Mouse (Mus musculus) forelimb bud, embryonic 11.5 days (tissue): ENCODE data around the gene Plce1.
"Not testable (repeated sequence)": the region's sequence is repeated elsewhere in the genome, so short reads cannot be mapped to it uniquely, and the experiment has no call there.

ENCODE experiments used
- DNase-seq: peaks from one replicate; pipeline ENCODE4 v3.0.0-alpha.2; 2012; ENCODE audit warnings: low read depth, low spot score

Gene Plce1

DNA sequence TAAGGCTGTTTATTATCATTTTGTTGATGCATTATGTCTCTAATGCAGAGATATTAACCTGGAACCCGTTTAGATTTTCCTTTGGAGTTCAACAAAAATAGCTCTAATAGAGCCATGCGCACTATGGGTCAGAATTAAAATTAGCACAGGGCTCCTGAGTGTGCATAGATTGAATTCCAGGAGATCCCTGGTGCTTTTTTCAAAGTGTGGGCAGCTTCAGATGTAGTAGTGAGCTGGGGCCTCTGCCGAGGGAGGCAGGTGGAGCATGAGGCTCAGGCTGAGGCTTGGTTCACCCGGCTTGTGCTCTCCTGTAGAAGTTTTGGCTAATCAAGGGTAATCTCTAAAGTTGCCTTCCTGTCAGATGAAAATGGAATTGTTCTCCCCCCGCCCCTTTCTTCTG lies 17.3 kb downstream of the Plce1 start:
- DNase-seq, result no peak

DNA sequence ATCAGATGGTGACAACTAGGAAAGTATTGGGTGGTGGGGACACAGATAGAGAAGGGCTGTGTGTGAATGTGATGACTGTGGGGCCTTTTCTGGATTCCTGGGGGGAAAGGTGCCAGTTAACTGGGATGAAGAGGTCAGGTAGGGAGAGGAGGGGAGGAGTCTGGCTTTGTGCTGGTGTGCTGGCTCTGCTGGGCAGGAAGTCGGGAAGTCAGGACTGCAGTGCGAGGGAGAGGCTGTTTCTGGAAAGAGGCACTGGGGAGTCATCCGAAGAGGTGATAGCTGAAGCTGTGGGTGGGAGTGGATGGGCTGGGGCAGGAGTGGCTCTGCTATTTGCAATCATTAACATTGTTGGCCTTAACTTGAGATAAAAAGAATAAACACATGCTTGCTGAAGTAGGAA lies 23.7 kb downstream of the Plce1 start:
- DNase-seq, result no peak

DNA sequence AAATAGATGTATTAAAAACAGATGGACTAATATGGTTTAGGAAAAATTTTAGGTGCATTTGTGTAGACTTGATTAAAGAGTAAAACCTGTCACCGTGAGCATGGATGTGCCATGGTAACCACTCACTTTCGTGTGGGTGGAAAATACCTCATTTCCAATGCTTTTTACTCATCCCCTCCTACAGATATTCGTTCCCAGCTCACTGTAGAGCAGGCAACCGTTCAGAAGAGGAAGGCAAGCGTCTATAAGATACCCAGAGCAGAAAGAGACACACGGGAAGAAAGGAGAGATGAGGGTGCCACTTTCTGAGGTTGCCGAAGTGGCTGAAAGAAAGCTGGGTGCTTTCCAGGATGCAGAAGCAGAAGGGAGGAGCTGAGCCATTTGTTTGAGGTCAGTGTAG lies 25.2 kb downstream of the Plce1 start:
- DNase-seq, result no peak

DNA sequence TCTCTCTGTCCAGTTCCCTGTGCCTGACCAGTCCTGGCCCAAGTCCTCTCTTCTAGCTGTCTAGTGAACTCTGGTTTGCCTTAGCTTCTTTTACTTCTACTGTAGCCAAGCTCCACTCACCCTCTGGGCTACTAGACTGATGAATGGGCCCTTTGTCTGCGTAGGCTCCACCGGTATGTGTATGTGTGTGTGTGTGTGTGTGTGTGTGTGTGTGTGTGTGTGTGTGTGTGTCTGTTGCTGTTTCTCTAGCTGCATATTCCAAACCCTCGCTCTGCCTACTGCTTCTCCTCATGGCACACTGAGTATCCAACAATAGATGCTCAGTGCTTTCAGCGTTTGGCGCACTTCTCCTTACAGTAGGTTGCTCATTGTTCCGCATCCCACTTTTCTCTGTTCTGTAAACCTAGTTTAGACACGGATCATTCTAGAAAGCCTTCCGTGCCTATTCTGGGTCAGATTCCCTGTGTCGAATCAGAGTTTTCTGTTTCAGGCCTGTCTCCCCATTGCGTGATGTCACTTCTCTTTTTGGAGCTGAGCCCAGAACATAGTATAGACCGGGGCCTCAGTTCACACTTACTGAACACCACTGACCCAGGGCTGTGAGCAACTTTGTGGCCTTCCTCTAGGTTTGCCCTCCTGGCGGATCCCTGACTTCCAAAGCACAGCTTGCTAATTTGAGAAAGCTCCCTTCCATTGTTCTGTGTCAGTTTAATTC lies 26.5 kb downstream of the Plce1 start:
- peak; percentile 30 for DNase-seq

DNA sequence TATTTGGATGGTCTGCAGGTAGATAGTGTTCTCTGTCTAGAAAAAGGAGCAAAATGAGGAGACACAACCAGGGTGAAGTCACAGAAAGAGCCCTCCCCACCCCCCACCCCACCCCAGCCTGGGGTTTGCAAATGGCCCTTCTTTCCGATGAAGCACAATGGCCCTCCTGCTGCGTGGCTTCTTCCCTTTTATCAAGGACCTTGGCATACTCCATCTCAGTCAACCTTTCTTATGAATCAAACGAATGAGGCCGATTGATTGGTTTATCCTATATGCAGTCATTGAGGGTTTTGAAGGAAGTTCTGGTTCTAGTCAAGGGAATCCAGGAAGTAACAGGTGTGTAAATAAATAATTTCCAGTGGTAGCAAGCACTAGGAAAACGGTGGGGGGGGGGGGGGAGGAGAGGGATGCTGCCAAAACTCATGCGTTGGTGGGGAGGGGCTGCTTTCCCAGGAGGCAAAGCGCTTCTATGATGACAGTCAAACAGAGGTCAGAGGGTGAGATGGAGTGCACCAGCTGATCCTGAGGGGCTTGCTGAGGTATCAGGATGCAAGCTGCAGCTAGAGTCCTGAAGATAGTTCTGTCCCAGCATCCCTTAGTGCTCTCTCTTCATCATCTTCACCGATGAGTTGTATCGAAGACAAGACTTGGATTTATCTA lies 27.2 kb downstream of the Plce1 start:
- DNase-seq, result no peak

DNA sequence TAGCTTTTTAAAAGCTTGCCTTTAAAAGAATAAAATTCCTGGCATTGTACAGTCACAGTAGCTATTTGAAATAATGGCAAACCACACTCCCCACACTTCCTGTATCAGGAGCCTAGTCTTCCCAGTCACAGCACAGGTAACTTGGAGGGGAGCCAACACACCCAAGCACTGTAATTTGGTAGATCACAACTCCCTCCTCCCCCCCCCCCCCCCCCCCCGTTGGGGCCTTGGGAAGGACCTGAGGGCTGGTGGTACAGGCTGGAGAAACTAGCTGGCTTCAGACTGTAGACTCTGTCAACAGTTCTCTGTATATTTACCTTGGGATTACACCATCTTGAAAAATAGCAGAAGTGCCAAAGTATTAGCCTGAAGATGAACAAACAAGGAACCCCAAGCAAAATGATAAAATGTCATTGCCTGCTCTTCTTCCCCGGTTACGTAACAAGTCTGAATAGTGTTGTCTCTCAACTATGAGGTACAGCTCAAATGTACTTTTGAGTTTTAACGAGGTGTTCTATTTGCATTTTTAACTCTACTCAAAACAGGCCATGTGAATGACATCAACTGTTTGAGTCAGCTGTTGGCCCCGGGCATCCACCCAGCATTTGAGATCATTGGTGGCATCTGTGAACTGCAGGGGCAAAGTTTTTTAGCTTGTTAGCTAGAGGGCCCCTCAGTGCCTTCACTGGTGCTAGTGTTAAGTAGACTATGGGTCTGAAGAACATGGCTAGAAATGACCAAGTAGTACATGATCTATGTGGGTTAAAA lies 33.7 kb downstream of the Plce1 start:
- DNase-seq, result no peak

DNA sequence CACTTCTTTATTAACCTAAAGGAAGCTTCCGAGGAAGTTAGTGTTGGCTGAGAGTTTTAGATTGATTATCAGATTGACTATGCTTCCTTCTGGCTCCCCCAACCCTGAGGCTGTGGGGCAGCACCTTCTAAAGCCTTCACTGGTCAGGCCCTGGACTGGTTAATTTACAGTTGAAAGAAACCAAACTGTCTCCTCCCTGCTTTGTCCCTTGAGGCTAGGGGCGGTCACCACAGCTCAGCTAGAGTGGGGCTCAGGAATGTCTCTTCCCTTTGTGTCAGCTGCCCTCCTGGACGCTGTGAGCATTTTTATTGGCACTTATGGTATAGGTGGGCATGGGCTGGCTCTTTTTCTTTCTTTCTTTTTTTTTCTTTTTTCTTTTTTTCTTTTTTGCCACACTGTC lies 45.9 kb downstream of the Plce1 start:
- no peak for DNase-seq

DNA sequence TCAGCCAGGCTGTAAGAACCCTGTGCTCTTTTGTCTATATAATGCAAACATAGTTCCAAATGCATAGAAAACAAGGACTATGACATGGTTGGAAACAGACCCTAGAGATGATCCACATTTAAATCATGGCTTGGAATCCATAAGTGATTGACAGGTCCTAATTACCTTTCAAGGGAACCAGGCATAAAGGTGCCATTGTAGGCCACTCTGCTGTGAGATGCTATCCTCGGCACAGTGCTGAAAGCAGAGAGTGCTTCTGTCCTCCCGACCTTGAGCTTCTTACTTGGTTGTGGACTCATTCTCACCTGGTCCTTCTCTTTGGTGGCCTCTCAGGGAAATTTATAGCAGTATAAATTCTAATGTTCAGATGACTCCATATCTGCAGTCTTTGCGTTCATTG lies 46.6 kb downstream of the Plce1 start:
- DNase-seq, result no peak

DNA sequence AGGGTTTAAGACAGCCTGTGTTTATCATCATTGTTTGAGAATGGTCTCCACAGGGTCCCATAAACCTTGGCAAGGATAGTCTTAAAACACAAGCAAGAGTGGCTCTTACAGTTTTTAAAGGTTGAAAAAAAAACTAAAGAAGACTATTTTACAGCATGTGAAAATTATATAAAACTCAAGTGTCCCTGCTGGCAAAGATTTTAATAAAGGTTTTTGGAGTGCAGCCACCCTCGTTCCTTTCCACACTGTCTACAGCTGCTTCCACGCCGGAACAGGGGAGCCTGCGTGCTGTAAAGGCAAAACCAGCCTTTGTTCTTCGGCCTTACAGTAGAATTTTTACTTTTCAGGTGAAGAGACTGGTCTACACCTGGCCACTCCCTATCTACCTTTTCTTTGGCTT lies 52.3 kb downstream of the Plce1 start:
- no peak for DNase-seq

DNA sequence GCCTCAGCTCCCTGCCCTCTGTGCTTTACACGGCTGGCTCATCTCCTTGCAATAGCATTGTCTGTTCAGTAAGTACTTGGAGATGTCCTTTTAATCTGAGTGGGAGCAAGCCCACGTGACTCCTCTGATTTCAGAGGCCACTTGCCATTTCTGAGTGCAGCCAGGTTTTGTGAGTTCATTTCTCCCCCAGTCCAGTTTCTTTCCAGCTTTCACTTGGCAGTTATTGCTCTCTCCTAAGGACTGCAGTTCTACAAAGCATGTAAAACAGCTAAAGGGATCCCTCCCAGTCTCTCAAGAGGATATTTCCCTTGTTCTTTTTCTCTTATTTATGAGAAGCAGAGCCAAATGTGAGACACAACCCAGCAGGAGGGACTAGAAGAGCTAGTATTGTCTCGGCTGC lies 58.4 kb downstream of the Plce1 start:
- DNase-seq, result no peak

DNA sequence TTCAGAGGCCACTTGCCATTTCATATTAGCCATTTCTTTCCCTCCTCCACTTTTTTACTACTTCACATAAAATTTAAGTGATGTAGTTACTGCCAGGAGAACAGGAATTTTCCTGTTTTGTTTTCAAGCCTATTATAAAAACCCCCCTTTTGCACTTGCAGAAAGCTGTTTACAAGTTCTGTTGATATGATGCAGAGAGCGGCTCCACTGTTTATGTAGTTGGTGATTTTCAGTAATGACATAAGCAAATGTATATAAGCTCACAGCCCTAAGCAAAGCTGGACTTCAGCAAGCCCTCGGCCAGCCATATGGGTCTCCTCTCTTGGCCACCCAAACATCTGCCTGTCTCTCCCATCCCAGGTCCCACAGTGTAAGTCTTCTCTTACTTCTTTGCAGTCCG lies 59.6 kb downstream of the Plce1 start:
- no peak for DNase-seq

DNA sequence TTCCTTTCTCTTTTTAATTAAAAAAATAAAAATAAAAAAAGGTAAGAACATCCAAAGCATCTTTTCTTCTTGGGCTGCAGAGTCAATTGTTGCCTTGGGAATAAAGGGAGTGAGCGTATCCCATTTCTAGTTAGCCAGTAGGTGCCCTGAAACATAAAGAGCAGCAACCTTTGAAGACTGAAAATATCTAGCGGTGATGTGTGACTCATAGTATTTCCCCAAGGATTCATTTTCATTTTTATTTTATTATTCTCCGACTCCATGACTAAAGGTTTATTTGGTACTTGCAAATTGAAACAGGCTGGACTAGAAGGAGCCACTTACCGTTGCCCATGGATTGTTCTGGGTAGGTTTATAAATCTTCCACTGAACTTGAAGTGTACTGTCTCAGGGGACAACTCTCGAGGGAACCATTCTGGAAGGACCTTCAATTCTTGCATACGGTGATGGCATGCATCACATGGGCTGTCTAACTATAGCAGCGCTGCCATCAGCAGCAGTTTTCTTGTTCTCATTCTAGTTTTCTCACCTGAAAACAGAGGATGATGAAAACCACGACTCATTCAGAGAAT lies 68.7 kb downstream of the Plce1 start:
- DNase-seq, result no peak

DNA sequence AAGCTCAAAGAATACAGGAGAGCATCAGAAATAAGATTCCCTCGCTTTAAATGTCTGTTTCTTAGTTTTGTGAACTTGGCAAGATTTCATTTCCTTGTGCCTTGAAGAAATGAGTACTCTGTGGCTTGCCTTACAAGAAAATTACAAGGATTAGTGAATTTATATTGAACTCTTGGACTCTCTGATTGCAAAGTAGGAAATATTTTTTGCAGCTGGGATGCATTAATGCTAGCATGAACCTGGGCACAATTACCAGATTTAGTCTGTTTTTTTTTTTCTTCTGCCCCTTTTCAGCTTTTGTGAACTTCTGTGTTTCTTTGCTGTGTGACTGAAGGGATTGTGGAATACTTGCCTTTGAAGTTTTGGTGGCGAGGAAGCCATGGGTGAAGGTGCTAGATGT lies 72.6 kb downstream of the Plce1 start:
- no peak for DNase-seq

DNA sequence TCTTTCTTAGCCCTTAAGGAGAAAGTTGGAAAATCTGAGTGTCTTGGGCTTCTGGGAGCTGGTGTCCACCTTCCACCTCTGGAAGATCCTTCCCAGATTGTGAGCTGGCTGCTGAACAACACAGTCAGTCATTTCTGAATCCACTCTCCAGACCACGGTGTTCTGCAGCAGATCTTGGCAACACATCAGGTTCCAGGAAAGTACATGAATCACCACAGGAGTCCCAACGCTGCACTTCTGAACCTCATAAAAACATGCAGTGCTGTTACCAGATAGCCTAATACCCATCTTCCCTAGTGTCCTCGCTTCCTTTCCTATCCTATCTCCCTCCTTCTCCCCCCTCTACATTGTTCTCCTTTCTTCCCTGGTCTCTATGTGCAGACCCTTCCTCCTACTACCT lies 74.5 kb downstream of the Plce1 start:
- no peak for DNase-seq

DNA sequence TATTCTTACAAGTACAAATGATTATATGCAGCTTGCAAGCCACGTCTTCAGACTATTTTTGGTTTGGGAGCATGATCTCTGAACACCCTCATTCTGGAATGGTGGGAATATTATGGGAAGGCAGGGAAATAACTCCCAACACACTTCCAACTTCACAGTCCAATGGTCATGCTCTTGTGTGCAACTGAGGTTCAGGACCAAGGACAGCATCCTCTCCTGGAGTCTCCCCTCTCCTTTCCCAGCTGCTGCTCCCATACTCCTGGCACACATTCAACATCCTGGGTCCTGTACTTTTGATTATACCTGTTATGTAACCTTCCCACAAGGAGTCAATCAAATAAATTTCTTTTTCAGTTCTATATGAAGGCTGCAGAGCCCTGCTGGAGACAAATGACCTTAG lies 77.9 kb downstream of the Plce1 start:
- peak; percentile 82 for DNase-seq

DNA sequence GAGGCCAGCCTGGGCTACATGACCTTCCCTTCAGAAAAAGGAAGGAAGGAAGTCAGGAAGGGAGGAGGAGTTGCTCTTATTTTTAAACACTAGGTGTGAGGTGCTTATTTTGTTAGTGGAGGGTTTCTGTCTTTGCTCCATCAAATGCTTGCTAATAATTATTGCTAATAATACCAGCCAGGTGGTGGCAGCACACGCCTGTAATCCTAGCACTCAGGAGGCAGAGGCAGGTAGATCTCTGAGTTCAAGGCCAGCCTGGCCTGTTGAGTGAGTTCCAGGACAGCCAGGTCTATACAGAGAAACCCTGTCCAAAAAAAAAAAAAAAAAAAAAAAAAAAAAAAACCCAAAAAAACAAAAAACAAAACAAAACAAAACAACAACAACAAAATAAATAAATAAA lies 81.0 kb downstream of the Plce1 start:
- DNase-seq, result not testable (repeated sequence)

DNA sequence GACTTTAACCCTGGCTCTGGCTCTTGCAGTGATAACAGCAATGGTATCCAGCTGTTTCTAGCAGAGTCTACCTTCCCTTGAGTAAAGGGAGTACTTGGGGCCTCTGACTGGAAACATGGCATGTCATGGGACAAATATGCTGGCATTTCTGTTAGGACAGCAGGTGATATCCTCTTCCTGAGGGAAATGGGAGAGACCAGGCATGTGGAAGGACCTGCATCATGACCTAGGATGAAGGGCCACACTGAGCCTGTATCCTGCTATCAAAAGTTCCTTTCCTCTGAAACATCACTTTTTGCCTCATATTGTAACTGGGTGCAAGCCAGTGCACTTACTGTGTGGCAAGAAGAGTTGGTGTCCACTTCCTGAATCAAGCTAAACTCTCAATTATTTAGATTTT lies 85.2 kb downstream of the Plce1 start:
- no peak for DNase-seq

DNA sequence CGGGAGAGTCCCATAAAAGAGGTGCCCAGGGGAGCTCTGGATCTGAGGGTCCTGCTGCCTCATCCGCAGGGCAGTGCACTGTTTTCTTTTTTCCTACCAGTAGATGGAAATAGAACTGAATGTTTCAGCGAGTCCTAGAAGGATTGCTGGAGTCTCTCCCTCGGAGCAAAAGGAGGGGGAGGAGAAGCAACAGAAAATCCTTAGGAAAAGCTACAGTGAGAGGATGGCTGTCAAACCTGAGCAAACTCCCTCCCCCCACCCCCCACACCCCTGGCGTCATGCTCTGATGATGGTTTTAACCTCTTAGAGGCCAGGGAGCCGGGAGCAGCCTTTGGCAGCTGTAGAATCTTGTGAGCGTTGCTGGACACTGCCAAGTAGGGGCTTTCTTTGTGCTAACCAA lies 85.8 kb downstream of the Plce1 start:
- DNase-seq, result no peak

DNA sequence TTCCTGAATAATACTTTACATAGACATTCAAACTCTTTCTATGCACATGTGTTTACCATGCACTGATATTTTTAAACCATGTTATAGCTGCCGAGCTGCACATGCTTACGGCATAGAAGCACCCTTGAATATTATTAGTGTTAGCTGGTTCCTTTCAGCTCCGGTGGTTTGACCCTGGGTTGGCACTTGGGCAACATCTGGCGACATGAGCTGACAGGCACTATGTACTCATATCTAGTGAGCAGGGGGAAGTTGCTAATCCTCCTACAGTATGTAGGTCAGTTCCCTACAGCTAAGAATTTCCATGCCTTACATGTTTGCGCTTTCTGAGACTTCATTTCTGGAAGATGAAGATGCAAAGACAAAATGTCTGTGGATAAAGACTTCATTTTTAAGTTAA lies 86.4 kb downstream of the Plce1 start:
- DNase-seq, result no peak

DNA sequence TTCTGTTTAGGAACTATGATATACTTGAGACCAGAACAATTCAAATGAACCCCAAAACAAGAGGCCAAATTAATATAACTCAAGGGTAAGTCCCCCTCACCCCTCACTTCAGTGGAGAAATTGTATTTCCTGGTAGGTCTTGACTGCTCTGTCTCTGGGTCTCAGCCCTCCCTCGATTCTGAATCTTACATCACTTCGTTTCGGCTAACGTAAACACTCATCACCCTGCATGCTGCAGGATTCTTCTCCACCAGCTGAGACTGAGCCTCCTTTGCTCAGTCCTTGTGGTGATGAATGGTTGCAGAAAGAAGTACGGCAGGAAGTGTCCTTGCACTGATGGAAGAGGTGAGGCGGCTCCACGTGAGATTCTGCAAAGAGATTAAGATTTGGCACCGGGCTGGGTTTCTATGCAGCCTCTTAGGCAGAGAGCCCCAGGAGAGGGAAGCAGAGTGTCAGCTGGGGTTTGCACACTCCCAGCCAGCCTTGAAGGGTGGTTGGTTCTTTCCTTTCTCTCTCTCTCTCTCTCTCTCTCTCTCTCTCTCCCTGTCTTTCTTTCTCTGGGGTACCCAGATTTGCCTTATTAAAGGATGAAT lies 97.7 kb downstream of the Plce1 start:
- no peak for DNase-seq

DNA sequence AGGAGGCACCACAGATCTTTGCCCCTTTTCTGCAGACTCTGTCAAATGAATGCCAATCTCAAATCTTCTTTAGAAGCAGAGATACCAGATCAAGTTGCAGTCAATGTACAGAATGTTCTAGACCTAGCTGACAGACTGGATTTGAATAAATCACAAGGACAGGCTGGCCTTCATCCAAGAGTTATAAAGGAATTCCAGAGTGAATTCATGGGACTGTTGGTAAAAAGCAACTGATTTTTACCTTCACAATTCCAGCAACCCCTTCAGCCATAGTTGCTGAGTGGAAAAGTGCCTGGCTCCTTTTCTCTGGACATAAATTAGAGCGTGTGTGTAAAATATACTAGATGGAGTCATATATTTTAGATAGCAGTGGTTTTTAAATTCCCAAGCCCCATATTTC lies 102.0 kb downstream of the Plce1 start:
- no peak for DNase-seq

DNA sequence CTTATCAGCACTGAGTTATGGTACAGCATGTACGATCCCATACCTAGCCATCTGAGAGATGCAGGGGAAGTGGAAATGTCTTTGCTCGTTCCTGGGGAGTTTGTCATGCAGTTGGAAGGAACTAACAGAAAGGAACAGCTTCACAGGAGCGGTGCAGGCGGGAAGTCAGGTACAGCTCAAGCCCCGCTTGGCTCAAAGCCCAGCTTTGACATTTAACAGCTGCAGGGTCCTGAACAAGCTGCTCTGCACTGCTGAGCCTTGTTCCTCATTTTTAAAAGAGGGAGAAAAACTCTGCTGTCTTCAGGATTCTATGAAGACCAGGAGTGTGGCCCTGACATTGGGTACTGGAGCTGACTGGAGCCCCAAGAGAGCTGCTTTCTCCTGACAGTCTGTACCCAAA lies 106.7 kb downstream of the Plce1 start:
- DNase-seq, result no peak
